Mouse (Mus musculus): Measurements from ENCODE around the gene Donson. TPM values are rescaled to one million over a fixed set of nuclear protein-coding genes. Genes with fewer than 3 reads are reported as not detected.

Gene Donson
- polyA plus RNA-seq, 1 experiment from 2014 or later, result 33.6 TPM

DNA sequence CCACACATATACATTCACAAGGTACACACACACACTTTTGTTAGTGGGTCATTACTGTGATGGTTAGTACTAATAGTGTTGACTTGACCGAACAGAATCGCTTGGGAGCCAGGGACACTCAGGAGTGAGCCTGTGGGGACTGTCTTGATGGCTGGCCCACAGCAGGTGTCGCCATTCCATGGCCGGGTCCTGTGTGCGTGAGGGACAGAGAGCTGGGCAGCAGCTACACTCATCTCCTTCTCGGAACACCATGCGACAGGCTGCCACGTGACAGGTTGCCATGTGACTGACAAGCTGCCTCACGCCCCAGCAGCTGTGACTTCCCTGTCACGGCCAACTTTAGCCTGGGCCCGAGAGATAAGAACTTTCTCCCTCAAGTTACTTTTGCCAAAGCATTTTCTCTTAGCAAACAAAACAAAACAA lies 28.4 kb upstream of the Donson start:
- ATAC-seq (ENCODE audit: low FRiP score, low read depth), result no peak

DNA sequence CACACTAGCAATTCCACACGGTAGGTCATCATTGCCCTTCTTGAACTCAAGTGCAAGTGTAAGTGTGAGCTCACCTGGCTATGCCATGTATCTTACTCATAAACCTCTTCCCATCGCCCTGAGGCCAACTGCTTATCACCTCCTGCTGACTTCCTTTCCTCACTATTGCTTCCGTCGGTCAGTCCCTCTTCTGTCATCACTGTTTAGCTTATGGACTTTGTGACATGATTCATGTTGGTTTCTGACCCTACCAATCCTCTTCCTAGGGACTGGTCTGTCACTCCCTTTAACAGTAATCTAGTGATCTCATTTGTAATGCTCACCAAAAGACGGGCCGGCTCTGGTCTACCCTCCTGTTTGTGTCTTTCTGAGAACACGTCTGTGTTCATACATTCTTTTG lies 21.7 kb upstream of the Donson start:
- H3K27me3 ChIP-seq, result no peaks in the 10 kb centered on the region
- H3K4me2 ChIP-seq (replicated peaks), result no peak overlapping the region
- no peak for ATAC-seq (ENCODE audit: low FRiP score, low read depth)
- no peaks in the 10 kb centered on the region for H3K4me1 ChIP-seq
- no peak overlapping the region for H3K4me3 ChIP-seq
- no peak overlapping the region for H3K27ac ChIP-seq (replicated peaks)
- H3K9ac ChIP-seq (replicated peaks), result no peak overlapping the region
- H3K36me3 ChIP-seq, result peaks cover 73% of the 10 kb centered on the region
- H3K9me3 ChIP-seq, result no peaks in the 10 kb centered on the region
- WGBS, result 93% methylated on average over 7 of the region's 7 CpGs

More for the DNA sequence above, 28.4 kb upstream of the Donson start:
- 88% methylated on average over 11 of the region's 11 CpGs for WGBS
- Histone ChIP-seq H3K4me2 (replicated peaks) (no peak overlapping the region), H3K9me3 (no peaks in the 10 kb centered on the region), H3K27me3 (no peaks in the 10 kb centered on the region), H3K9ac (replicated peaks) (no peak overlapping the region), H3K36me3 (peaks cover 61% of the 10 kb centered on the region), H3K4me1 (no peaks in the 10 kb centered on the region), H3K27ac (replicated peaks) (no peak overlapping the region), H3K4me3 (no peak overlapping the region)

DNA sequence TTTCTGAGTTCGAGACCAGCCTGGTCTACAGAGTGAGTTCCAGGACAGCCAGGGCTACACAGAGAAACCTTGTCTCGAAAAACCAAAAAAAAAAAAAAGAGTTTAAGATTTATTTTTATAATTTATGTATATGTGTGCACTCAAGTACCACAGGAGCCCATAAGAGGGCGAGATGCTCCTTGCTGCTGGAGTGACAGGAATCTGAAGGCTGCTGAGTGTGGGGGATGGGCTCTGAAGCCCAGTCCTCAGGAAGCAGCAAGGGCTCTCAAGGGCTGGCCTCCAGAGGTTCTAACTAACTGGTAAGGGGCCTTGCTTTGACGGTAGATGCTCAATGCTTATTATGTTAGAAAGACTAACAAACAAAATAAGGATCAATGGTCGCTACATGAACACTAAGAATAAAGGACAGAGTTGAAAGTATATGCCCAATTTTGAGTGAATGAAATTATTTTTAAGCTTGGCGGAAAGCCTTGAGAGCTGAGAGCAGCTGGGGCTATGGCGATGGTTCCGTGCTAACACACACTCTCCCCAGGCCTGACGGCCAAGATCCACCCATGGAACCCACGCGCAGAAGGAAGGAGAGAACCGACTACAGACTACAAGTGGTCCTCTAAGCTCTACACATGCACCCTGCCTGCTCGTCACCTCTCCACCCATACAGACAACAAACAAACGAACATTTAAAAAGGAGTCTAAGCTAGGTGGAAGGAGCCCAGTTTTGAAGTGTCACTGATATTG lies 16.2 kb upstream of the Donson start:
- no peak for ATAC-seq (ENCODE audit: low FRiP score, low read depth)
- peaks cover 55% of the 10 kb centered on the region for H3K36me3 ChIP-seq
- H3K27ac ChIP-seq (replicated peaks), result no peak overlapping the region

DNA sequence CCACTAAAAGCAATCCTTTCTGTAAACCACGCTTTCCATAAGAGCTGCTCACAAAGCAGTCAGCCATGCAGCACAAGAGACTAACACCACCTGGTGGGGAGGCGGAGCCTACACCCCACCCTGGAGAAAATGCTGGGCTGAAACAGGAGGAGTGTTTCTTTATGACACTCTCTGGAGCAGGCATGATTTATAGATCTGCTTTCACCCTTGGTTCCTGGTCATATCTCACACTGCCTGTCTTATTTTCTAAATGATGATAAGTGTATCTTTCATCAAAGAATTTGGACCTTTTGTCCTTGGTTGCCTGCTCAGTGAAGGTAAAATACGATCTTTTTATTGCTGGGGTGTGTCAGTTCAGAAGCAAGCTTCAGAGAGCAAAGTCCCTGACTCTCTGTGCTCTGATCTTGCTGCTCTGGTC lies 14.2 kb upstream of the Donson start:
- Histone ChIP-seq H3K4me3 (no peak overlapping the region), H3K27ac (replicated peaks) (no peak overlapping the region), H3K4me2 (replicated peaks) (no peak overlapping the region), H3K36me3 (peaks cover 54% of the 10 kb centered on the region), H3K27me3 (no peaks in the 10 kb centered on the region), H3K9ac (replicated peaks) (no peak overlapping the region), H3K9me3 (no peaks in the 10 kb centered on the region), H3K4me1 (no peaks in the 10 kb centered on the region)
- ATAC-seq (ENCODE audit: low FRiP score, low read depth), result no peak
- WGBS, result 56% methylated on average over 3 of the region's 3 CpGs

More for the DNA sequence above, 16.2 kb upstream of the Donson start:
- 80% methylated on average over 14 of the region's 14 CpGs for WGBS
- Histone ChIP-seq H3K9me3 (no peaks in the 10 kb centered on the region), H3K4me2 (replicated peaks) (no peak overlapping the region), H3K9ac (replicated peaks) (no peak overlapping the region), H3K4me1 (no peaks in the 10 kb centered on the region), H3K4me3 (no peak overlapping the region), H3K27me3 (no peaks in the 10 kb centered on the region)

DNA sequence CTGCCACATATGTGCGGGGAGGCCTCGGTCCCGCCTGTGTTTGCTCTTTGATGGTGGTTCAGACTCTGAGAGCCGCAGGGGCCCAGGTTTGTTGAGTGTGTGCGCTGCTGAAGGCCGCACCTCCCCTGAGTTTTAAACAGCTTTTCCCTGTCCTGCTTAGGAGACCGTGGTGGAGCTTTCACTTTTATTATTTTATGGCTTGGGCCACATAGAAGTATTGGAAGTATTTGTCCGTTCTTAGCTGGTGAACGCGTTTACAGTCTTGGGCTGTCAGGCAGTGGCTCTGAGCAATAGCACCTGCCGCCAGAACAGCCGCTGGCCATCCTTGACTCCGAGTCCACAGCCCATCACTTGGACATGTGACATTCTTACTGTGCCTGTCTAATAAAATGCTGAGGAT lies 13.3 kb upstream of the Donson start:
- Histone ChIP-seq H3K4me1 (no peaks in the 10 kb centered on the region), H3K4me2 (replicated peaks) (no peak overlapping the region), H3K36me3 (peaks cover 50% of the 10 kb centered on the region), H3K9ac (replicated peaks) (no peak overlapping the region), H3K27ac (replicated peaks) (no peak overlapping the region), H3K9me3 (no peaks in the 10 kb centered on the region), H3K4me3 (no peak overlapping the region), H3K27me3 (no peaks in the 10 kb centered on the region)
- 90% methylated on average over 13 of the region's 13 CpGs for WGBS
- ATAC-seq (ENCODE audit: low FRiP score, low read depth), result no peak

DNA sequence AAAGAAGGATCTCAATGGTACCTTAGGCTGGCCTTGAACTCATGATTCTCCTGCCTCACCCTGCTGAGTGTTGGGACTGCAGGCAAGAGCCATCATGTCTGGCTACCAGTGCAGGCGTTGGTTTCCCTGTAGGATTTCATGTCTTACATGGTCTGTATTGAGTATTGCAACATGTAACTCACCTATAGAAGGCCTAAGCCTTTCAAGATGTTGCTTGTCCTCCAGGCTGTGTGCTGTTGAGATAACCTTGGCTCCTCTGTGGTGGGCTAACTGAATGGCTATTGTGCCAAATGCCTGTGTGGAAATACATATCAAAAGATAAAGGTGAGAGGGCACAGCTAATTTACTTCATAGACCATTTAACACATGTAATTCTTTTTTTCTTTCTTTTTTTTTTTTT lies 10.4 kb upstream of the Donson start:
- peaks cover 47% of the 10 kb centered on the region for H3K36me3 ChIP-seq
- no peak for ATAC-seq (ENCODE audit: low FRiP score, low read depth)
- 95% methylated on average over 1 of the region's 1 CpGs for WGBS

DNA sequence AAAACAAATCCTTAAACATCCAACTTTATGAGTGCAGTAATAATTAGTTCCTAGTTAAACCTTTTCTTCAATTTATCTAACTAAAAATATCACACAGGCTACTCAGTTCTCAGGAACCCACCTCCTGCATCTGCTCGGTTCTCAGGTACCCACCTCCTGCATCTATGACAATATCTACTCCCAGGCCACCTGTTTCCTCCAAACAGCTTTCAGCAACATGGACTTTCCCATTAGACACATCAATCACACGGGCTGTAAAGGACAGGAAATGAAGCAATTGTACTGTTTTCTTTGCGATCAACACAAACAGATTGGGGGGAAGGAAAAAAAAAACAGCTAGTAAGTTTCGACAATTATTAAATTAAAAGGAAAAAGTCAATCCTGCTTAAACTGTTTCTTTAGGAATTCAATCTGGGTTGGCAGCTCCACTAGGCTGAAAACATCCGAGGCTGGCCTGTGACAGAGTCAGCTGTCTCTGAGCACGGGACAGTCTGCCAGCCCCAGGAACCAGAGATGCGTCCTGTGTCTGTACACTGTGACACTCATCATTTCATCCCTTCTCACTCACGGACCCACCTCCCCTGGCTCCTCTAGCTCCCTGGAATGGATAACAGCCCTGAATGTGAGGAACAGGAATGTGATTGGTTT lies 6.7 kb upstream of the Donson start:
- Histone ChIP-seq H3K4me3 (no peak overlapping the region), H3K4me1 (no peaks in the 10 kb centered on the region), H3K9me3 (no peaks in the 10 kb centered on the region), H3K27me3 (no peaks in the 10 kb centered on the region), H3K4me2 (replicated peaks) (no peak overlapping the region), H3K9ac (replicated peaks) (no peak overlapping the region), H3K27ac (replicated peaks) (no peak overlapping the region), H3K36me3 (peaks cover 32% of the 10 kb centered on the region)
- WGBS, result 80% methylated on average over 8 of the region's 8 CpGs
- no peak for ATAC-seq (ENCODE audit: low FRiP score, low read depth)

More for the DNA sequence above, 10.4 kb upstream of the Donson start:
- H3K27ac ChIP-seq (replicated peaks), result no peak overlapping the region
- no peaks in the 10 kb centered on the region for H3K9me3 ChIP-seq
- H3K9ac ChIP-seq (replicated peaks), result no peak overlapping the region
- no peak overlapping the region for H3K4me2 ChIP-seq (replicated peaks)
- no peak overlapping the region for H3K4me3 ChIP-seq
- no peaks in the 10 kb centered on the region for H3K4me1 ChIP-seq
- H3K27me3 ChIP-seq, result no peaks in the 10 kb centered on the region

DNA sequence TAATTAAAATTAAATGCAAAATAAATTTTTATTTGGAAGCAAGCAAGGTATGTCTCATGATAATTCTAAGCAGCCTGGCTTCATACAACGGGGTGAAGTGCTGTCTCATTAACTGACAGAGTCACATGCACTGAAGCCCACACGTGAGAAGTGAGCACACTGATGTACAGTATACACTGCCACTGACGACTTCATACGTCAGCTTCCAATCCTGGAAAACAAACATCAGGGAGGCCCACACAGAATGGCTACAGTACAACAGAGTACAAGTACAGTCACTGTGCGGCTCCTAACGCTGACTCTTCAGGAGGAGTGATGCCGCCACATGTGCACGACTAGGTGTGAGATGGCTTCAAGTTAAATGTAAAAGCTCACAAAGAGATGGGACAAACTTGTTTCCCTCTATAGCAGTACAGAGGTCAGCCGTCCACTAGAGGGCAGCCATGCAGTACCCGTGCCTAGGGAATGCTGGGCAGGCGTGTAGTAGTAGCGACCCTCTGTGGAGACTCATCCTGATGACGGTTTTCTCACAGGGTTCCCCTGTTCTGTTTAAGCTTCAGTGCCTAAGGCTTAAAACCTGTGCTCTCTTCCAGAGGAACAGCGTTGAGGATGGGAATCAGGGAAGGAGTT lies 6.0 kb upstream of the Donson start:
- Histone ChIP-seq H3K27me3 (no peaks in the 10 kb centered on the region), H3K4me1 (peaks cover 5% of the 10 kb centered on the region), H3K9ac (replicated peaks) (no peak overlapping the region), H3K4me2 (replicated peaks) (no peak overlapping the region), H3K4me3 (no peak overlapping the region), H3K9me3 (no peaks in the 10 kb centered on the region), H3K27ac (replicated peaks) (0 out of 2 replicates have a peak overlapping the region, but pooled peaks have one; percentile 6), H3K36me3 (peaks cover 30% of the 10 kb centered on the region)
- peak; percentile 86 for ATAC-seq (ENCODE audit: low FRiP score, low read depth)
- 34% methylated on average over 14 of the region's 14 CpGs for WGBS

DNA sequence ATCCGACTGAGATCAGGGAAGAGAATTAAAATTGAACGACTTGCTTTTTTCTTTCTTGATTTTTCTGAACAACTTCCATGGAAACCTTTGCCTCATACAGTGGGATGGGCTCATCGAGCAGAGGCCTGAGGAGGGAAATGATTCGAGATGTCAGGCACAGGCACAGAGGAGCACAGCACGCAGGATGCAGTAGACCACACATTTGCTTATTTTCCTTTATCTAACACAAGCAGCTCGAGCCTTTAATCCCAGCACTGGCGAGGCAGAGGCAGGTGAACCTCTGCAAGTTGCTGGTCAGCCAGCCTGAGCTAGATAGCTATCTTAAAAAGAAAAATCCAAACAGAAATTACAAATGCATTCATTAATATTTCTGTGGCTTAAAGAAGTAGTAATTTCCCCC lies 1.2 kb upstream of the Donson start:
- no peaks in the 10 kb centered on the region for H3K27me3 ChIP-seq
- 43% methylated on average over 7 of the region's 7 CpGs for WGBS
- peak overlapping the region; percentile 84 for H3K4me2 ChIP-seq (replicated peaks)

DNA sequence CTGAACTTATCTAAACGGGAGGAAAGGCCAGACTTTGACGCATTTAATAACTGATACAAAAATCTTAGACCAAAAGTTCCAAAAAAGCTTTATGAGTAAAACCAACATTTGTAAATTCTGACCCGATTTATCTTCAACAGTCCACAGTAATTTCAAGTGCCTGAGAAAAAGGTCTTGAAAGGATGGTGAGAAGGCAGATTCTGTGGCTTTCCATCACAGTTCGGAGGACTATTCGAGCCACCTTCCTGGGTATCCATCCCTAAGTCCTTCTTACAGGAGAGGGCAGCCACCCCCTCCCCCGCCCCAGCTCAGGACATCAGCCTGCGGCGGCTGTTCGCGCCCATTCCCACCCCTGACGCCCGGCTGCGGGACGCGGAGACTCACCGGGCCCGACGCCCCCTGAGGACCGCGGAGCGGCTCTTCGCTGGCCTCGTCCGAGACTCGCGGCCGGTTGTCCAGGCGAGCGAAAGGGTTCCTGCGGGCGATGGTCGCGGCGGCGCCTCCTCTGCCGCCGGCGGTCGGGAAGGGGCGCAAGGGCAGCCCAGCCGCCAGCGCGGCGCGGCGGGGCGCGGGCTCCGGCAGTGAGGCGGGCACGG lies 449 bp downstream of the Donson start:
- peaks cover 23% of the 10 kb centered on the region for H3K4me1 ChIP-seq
- peak overlapping the region; percentile 89 for H3K9ac ChIP-seq (replicated peaks)
- no peaks in the 10 kb centered on the region for H3K27me3 ChIP-seq
- 2% methylated on average over 36 of the region's 51 CpGs for WGBS
- peak; percentile 66 for ATAC-seq (ENCODE audit: low FRiP score, low read depth)
- peak overlapping the region; percentile 87 for H3K4me3 ChIP-seq
- H3K36me3 ChIP-seq, result peaks cover 28% of the 10 kb centered on the region
- H3K27ac ChIP-seq (replicated peaks), result peak overlapping the region; percentile 90
- no peaks in the 10 kb centered on the region for H3K9me3 ChIP-seq
- peak overlapping the region; percentile 84 for H3K4me2 ChIP-seq (replicated peaks)

More for the DNA sequence above, 1.2 kb upstream of the Donson start:
- H3K9ac ChIP-seq (replicated peaks), result peak overlapping the region; percentile 34; the same call in 1 of the 2 replicates
- peaks cover 23% of the 10 kb centered on the region for H3K4me1 ChIP-seq
- H3K4me3 ChIP-seq, result no peak overlapping the region
- no peak overlapping the region for H3K27ac ChIP-seq (replicated peaks)
- peaks cover 15% of the 10 kb centered on the region for H3K36me3 ChIP-seq
- no peak for ATAC-seq (ENCODE audit: low FRiP score, low read depth)
- H3K9me3 ChIP-seq, result no peaks in the 10 kb centered on the region

DNA sequence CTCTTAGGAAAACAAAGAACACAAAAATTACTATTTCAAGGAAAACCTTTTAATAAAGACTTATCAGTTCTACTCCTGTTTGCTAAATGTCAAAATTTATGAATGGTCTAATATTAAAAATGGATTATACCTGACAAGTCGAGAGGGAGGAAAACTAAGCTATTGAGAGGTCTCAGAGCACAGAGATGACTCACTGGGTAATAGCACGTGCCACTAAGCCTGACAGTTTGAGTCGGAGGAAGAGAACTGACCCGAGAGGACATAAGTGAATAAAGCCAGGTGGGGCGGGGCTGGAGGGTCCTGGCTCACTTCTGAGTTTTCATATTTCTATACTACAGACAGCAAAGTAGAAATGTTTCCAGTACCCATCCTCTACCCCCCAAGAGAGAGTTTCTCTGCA lies 2.2 kb downstream of the Donson start:
- no peak overlapping the region for H3K27ac ChIP-seq (replicated peaks)
- no peak overlapping the region for H3K4me2 ChIP-seq (replicated peaks)
- no peaks in the 10 kb centered on the region for H3K9me3 ChIP-seq
- H3K4me1 ChIP-seq, result peaks cover 23% of the 10 kb centered on the region
- peaks cover 45% of the 10 kb centered on the region for H3K36me3 ChIP-seq
- no peaks in the 10 kb centered on the region for H3K27me3 ChIP-seq
- no peak overlapping the region for H3K9ac ChIP-seq (replicated peaks)
- no peak overlapping the region for H3K4me3 ChIP-seq
- ATAC-seq (ENCODE audit: low FRiP score, low read depth), result no peak
- WGBS, result 89% methylated on average over 5 of the region's 5 CpGs

DNA sequence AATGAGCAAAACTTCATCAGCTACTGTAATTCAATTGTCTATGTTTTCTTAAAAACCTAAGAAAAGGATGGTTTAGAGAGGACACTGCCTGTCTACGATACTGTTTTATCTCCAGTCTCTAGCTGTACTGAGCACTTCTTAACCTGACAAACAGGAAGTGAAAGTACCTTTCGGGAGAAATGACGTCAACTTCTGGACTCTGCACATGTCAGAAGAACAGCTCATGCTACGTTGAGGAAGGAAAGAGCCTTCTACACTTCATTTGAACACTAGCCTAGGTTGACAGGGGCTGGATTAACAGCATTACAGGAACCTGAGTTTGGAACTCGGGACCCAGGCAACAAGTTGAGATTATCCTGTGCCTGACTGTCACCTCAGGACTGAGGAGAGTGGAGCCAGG lies 3.0 kb downstream of the Donson start:
- 94% methylated on average over 5 of the region's 5 CpGs for WGBS
- Histone ChIP-seq H3K4me2 (replicated peaks) (no peak overlapping the region), H3K36me3 (peaks cover 47% of the 10 kb centered on the region)

More for the DNA sequence above, 3.0 kb downstream of the Donson start:
- Histone ChIP-seq H3K4me3 (no peak overlapping the region), H3K9ac (replicated peaks) (no peak overlapping the region), H3K4me1 (peaks cover 23% of the 10 kb centered on the region), H3K27me3 (no peaks in the 10 kb centered on the region), H3K9me3 (no peaks in the 10 kb centered on the region), H3K27ac (replicated peaks) (no peak overlapping the region)
- no peak for ATAC-seq (ENCODE audit: low FRiP score, low read depth)

All from midbrain, embryonic 12.5 days (tissue).